Mouse (Mus musculus) MEL (cell line): Measurements from ENCODE around the gene Cmbl. TPM values are rescaled to one million over a fixed set of nuclear protein-coding genes. Genes with fewer than 3 reads are reported as not detected.
A peak's percentile ranks its signal among the peaks of the same experiment; 100 is the strongest.

Experiments used
- DNase-seq: peaks from one replicate; pipeline ENCODE4 v3.0.0; 2011; ENCODE audit warnings: low read depth, low spot score
- H3K27ac ChIP-seq: 2 replicates; pipeline ENCODE4 v1.5.1; 2012; ENCODE audit warnings: low read depth, mild to moderate bottlenecking, control low read depth, low read length, moderate library complexity; ENCODE audit not compliant: control insufficient read depth
- H3K27me3 ChIP-seq, 2 experiments: fragments of 150-350 bp in 1 of 2; sonication (generic) in 1 of 2; 2 replicates each; pipeline ENCODE4 v1.6.1; 2012; ENCODE audit warnings: low read length in 2 of 2, mild to moderate bottlenecking in 2 of 2, improper control_type of control experiment in 1 of 2, moderate library complexity in 1 of 2; ENCODE audit not compliant: insufficient read depth in 2 of 2, control insufficient read depth in 1 of 2
- H3K36me3 ChIP-seq, 2 experiments: 2 replicates each; pipeline ENCODE4 v1.6.1; 2012 to 2014; ENCODE audit warnings: low read length in 2 of 2, improper control_type of control experiment in 1 of 2, inconsistent platforms in 1 of 2, mild to moderate bottlenecking in 1 of 2; ENCODE audit not compliant: insufficient read depth in 2 of 2, control insufficient read depth in 1 of 2
- H3K4me1 ChIP-seq, 2 experiments: fragments of 150-350 bp in 1 of 2; sonication (generic) in 1 of 2; 2 replicates each; pipeline ENCODE4 v1.6.1; 2012; ENCODE audit warnings: low read length in 2 of 2, improper control_type of control experiment in 1 of 2, mild to moderate bottlenecking in 1 of 2; ENCODE audit not compliant: insufficient read depth in 2 of 2, control insufficient read depth in 1 of 2
- H3K4me3 ChIP-seq, 2 experiments: fragments of 150-350 bp in 1 of 2; sonication (generic) in 1 of 2; 2 replicates each; pipeline ENCODE4 v1.5.1; 2012; ENCODE audit warnings: low read depth in 2 of 2, low read length in 2 of 2, mild to moderate bottlenecking in 2 of 2, moderate library complexity in 2 of 2, control low read depth in 1 of 2, improper control_type of control experiment in 1 of 2; ENCODE audit not compliant: control insufficient read depth in 1 of 2, insufficient read depth in 1 of 2
- H3K79me2 ChIP-seq: 2 replicates; pipeline ENCODE4 v1.6.1; 2012; ENCODE audit warnings: mild to moderate bottlenecking, low read length, moderate library complexity; ENCODE audit not compliant: control insufficient read depth, poor library complexity, insufficient read depth
- H3K9ac ChIP-seq: 2 replicates; pipeline ENCODE4 v1.6.1; 2012; ENCODE audit warnings: low read depth, mild to moderate bottlenecking, control low read depth, low read length, moderate library complexity; ENCODE audit not compliant: control insufficient read depth, poor library complexity, severe bottlenecking
- H3K9me3 ChIP-seq: fragments of 150-350 bp; sonication (generic); replicated peaks from 2 replicates; pipeline ENCODE4 v1.6.1; 2012; ENCODE audit warnings: mild to moderate bottlenecking, low read length, improper control_type of control experiment, moderate library complexity; ENCODE audit not compliant: insufficient read depth
- CTCF ChIP-seq, 3 experiments: IDR thresholded peaks in 2 of 3; conservative IDR thresholded peaks in 1 of 3; 2 replicates each; pipeline ENCODE4 v1.5.1; 2011 to 2012; ENCODE audit warnings: low read length in 3 of 3, low read depth in 2 of 3, mild to moderate bottlenecking in 2 of 3, improper control_type of control experiment in 1 of 3, inconsistent platforms in 1 of 3, mixed read lengths in 1 of 3, moderate library complexity in 1 of 3; ENCODE audit not compliant: control insufficient read depth in 1 of 3, insufficient read depth in 1 of 3, poor library complexity in 1 of 3, severe bottlenecking in 1 of 3
- ELF1 ChIP-seq: IDR thresholded peaks from 2 replicates; pipeline ENCODE4 v1.6.1; 2014; ENCODE audit warnings: low read depth, mild to moderate bottlenecking, inconsistent platforms, low read length, improper control_type of control experiment, moderate library complexity
- GABPA ChIP-seq: IDR thresholded peaks from 2 replicates; pipeline ENCODE4 v1.6.1; 2012; ENCODE audit warnings: low read depth, mild to moderate bottlenecking, inconsistent platforms, low read length, improper control_type of control experiment, moderate library complexity
- HCFC1 ChIP-seq: IDR thresholded peaks from 2 replicates; pipeline ENCODE4 v1.6.1; 2012; ENCODE audit warnings: low read depth, mild to moderate bottlenecking, inconsistent platforms, low read length, improper control_type of control experiment, moderate library complexity
- JUND ChIP-seq: IDR thresholded peaks from 2 replicates; pipeline ENCODE4 v1.6.1; 2011; ENCODE audit warnings: low read depth, mild to moderate bottlenecking, improper control_type of control experiment, low read length
- MAFK ChIP-seq: IDR thresholded peaks from 2 replicates; pipeline ENCODE4 v1.6.1; 2011; ENCODE audit warnings: low read depth, mild to moderate bottlenecking, low read length, improper control_type of control experiment, borderline replicate concordance
- MAZ ChIP-seq: IDR thresholded peaks from 2 replicates; pipeline ENCODE4 v1.6.1; 2012; ENCODE audit warnings: low read depth, mild to moderate bottlenecking, inconsistent platforms, low read length, improper control_type of control experiment
- MYB ChIP-seq: IDR thresholded peaks from 2 replicates; pipeline ENCODE4 v1.6.1; 2011; ENCODE audit warnings: mild to moderate bottlenecking, low read depth, low read length, improper control_type of control experiment
- MYC ChIP-seq: IDR thresholded peaks from 2 replicates; pipeline ENCODE4 v1.6.1; 2011; ENCODE audit warnings: low read depth, mild to moderate bottlenecking, low read length, improper control_type of control experiment, moderate library complexity
- POLR2A ChIP-seq, 2 experiments: IDR thresholded peaks; 2 replicates each; pipeline ENCODE4 v1.6.1; 2011 to 2012; ENCODE audit warnings: low read length in 2 of 2, mild to moderate bottlenecking in 2 of 2, control low read depth in 1 of 2, improper control_type of control experiment in 1 of 2, low read depth in 1 of 2, moderate library complexity in 1 of 2; ENCODE audit not compliant: control insufficient read depth in 1 of 2, insufficient read depth in 1 of 2, poor library complexity in 1 of 2
- POLR2AphosphoS2 ChIP-seq: IDR thresholded peaks from 2 replicates; pipeline ENCODE4 v1.6.1; 2011; ENCODE audit warnings: low read length, improper control_type of control experiment
- SIN3A ChIP-seq: IDR thresholded peaks from 2 replicates; pipeline ENCODE4 v1.6.1; 2012; ENCODE audit warnings: low read length, improper control_type of control experiment, inconsistent platforms
- TBP ChIP-seq: IDR thresholded peaks from 2 replicates; pipeline ENCODE4 v1.8.0; 2011; ENCODE audit warnings: low read depth, low read length, improper control_type of control experiment
- TCF12 ChIP-seq: IDR thresholded peaks from 2 replicates; pipeline ENCODE4 v1.6.1; 2014; ENCODE audit warnings: low read depth, mild to moderate bottlenecking, inconsistent platforms, low read length, improper control_type of control experiment, moderate library complexity
- USF2 ChIP-seq, 2 experiments: IDR thresholded peaks; 2 replicates each; pipeline ENCODE4 v1.6.1; 2011 to 2012; ENCODE audit warnings: improper control_type of control experiment in 2 of 2, low read length in 2 of 2, borderline replicate concordance in 1 of 2, inconsistent platforms in 1 of 2, low read depth in 1 of 2, mild to moderate bottlenecking in 1 of 2; ENCODE audit not compliant: insufficient read depth in 1 of 2
- polyA plus RNA-seq, 2 experiments: library from polyadenylated mRNA; stranded (reverse) in 1 of 2; unstranded in 1 of 2; fragments of >175 nt in 1 of 2; fragments of >200 nt in 1 of 2; gene quantifications; 2 replicates each; pipeline versions ENCODE4 v1.2.1 to v1.2.4; 2012; ENCODE audit warnings: low replicate concordance in 2 of 2, low read depth in 1 of 2; ENCODE audit not compliant: insufficient read length in 2 of 2, insufficient read depth in 1 of 2, missing spikeins in 1 of 2
- total RNA-seq: library from RNA; depleted of rRNA; stranded (reverse); fragments of 300-350 nt; gene quantifications from 2 replicates; pipeline ENCODE4 v1.2.3, GENCODE M21; 2012

Cmbl gene
- total and polyA plus RNA-seq, 3 experiments = 0.22 to 0.31 TPM; not detected in 1

GRCm38 (mm10) chr15:31563577-31564546, 1.3 kb upstream of the Cmbl start:
- H3K9ac ChIP-seq = no peak overlapping the region
- H3K4me3 ChIP-seq = no peak overlapping the region

GRCm38 (mm10) chr15:31565786-31566185, 597 bp downstream of the Cmbl start:
- H3K9me3 ChIP-seq = no peaks in the 10 kb centered on the region
- H3K36me3 ChIP-seq = peaks cover 0 to 2% of the 10 kb centered on the region in 2 experiments; a peak in 1 of 4 replicates
- no peaks in the 10 kb centered on the region for H3K27me3 ChIP-seq
- no peaks in the 10 kb centered on the region for H3K79me2 ChIP-seq
- DNase-seq = no peak
- H3K4me3 ChIP-seq = no peak overlapping the region
- no peak overlapping the region for H3K9ac ChIP-seq
- H3K27ac ChIP-seq = no peak overlapping the region
- peaks cover 0 to 9% of the 10 kb centered on the region in 2 experiments; a peak in 2 of 4 replicates for H3K4me1 ChIP-seq
- TF ChIP-seq ELF1 = no peak
- TF ChIP-seq JUND = no peak
- no peak for TF ChIP-seq HCFC1
- TF ChIP-seq POLR2AphosphoS2 = no peak
- TF ChIP-seq TCF12 = no peak
- TF ChIP-seq MYB = no peak
- no peak for TF ChIP-seq USF2 (IDR thresholded peaks at IDR 0.05; ENCODE audit: borderline replicate concordance in 1 of 2, insufficient read depth in 1 of 2, low read depth in 1 of 2, low read length in 2 of 2)
- TF ChIP-seq GABPA = no peak
- TF ChIP-seq CTCF (IDR thresholded peaks at IDR 0.05 in 2 of 3, conservative IDR thresholded peaks at IDR 0.05 in 1 of 3; ENCODE audit: control insufficient read depth in 1 of 3, insufficient read depth in 1 of 3, low read depth in 2 of 3, low read length in 3 of 3, poor library complexity in 1 of 3, severe bottlenecking in 1 of 3) = no peak
- TF ChIP-seq SIN3A = no peak
- no peak for TF ChIP-seq POLR2A (IDR thresholded peaks at IDR 0.05; ENCODE audit: control insufficient read depth in 1 of 2, insufficient read depth in 1 of 2, low read depth in 1 of 2, low read length in 2 of 2, poor library complexity in 1 of 2)
- no peak for TF ChIP-seq TBP
- no peak for TF ChIP-seq MYC

More at GRCm38 (mm10) chr15:31563577-31564546, 1.3 kb upstream of the Cmbl start:
- no peaks in the 10 kb centered on the region for H3K79me2 ChIP-seq
- H3K36me3 ChIP-seq = peaks cover 0 to 2% of the 10 kb centered on the region in 2 experiments; a peak in 1 of 4 replicates
- H3K27me3 ChIP-seq = no peaks in the 10 kb centered on the region
- DNase-seq = no peak
- peaks cover 0 to 9% of the 10 kb centered on the region in 2 experiments; a peak in 2 of 4 replicates for H3K4me1 ChIP-seq
- no peak overlapping the region for H3K27ac ChIP-seq
- TF ChIP-seq MAZ (no peak), MAFK (peak; percentile 93)
- no peaks in the 10 kb centered on the region for H3K9me3 ChIP-seq
